Mouse (Mus musculus): ENCODE measurements at regions not wholly inside any gene's neighbourhood (a gene's known extent, or its start where the extent isn't known, plus 50 kb on each side); places are given as distances from the start of the nearest gene placed in this dataset.

DNA sequence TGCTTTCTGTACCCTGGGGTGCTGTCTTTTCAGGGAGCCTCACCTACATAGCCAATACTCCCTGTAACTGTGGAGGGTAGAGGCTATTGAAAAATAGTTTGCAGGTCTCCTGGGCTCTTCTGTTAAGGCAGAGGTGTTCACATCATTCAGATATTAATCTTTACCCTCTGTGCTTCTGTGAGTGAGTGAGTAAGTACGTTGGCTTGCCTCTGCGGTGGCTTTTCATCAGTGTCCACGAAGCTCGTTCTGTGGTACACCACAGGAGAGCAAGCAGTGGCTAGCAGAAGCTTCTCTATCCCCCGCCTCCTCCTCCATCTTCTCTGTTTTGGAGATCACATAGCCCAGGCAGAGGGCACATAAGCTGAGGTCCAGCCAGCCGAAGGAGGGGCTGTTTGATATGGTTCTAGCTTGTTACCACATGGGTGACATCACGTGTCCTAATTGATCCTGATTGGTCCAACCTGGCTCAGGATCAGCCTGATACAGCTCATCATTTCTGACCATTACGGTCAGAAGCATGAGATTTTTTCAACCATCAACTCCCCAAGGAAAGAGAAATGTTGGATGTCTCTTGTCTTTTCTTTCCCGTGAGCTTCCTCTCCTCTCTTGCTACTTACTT is 680.6 kb upstream of the Car8 start:
- TF ChIP-seq CTCF (IDR thresholded peaks at IDR 0.05; ENCODE audit: low read depth) = no peak
- Histone ChIP-seq H3K4me2 (ENCODE audit: low read depth, low read length) (no peak overlapping the region), H3K27ac (no peak overlapping the region), H3K4me1 (ENCODE audit: insufficient read depth, low read length) (peaks cover 21% of the 10 kb centered on the region), H3K36me3 (ENCODE audit: insufficient read depth, low read length) (no peaks in the 10 kb centered on the region), H3K27me3 (ENCODE audit: insufficient read depth, low read length) (no peaks in the 10 kb centered on the region), H3K9ac (replicated peaks; ENCODE audit: low read length) (no peak overlapping the region), H3K9me3 (ENCODE audit: low read length) (no peaks in the 10 kb centered on the region), H3K4me3 (ENCODE audit: low read length) (no peak overlapping the region)
- ATAC-seq (no peak), DNase-seq (ENCODE audit: low spot score) (no peak)
- 70% methylated on average over 9 of the region's 9 CpGs for WGBS

Data from hindbrain, postnatal 0 days (tissue).